Comparison of ENCODE assay signal across 12 mouse cellular contexts in genomic region chr1:144306284-144306683, GRCm38 (mm10). TPM values are rescaled to one million over a fixed set of nuclear protein-coding genes. Genes with fewer than 3 reads are reported as not detected.
A peak's percentile ranks its signal among the peaks of the same experiment; 100 is the strongest.
DNase-seq lines count a peak whose midpoint lies in the region; ATAC-seq and TF ChIP-seq lines count a peak whose summit lies in the region.
"Had no signal": no experiment of that assay in that cellular context is flagged by ENCODE, and none has a peak within 500 bp of the region (broad histone marks: within the 10 kb centered on the region; RNA-seq: fewer than 3 reads in every experiment).

No protein-coding gene starts in this region.

- intact Hi-C loops in gastrocnemius, postnatal 14 days (cut with DNase I; ENCODE audit: low total_unique reads): no loop called here
- intact Hi-C loops in gastrocnemius, postnatal 36 days (cut with DNase I): no loop called here

- 64% methylated on average over 2 of the region's 2 CpGs for WGBS in midbrain, postnatal 0 days
- 69% methylated on average over 2 of the region's 2 CpGs for WGBS in midbrain, embryonic 16.5 days
- WGBS in stomach, embryonic 15.5 days: 43% methylated on average over 2 of the region's 2 CpGs

- no peak overlapping the region for H3K9ac ChIP-seq in midbrain, postnatal 0 days (replicated peaks; ENCODE audit: low read length, poor library complexity, severe bottlenecking)
- H3K9ac ChIP-seq in midbrain, embryonic 16.5 days (ENCODE audit: low read depth, low read length): no peak overlapping the region
- no peak overlapping the region for H3K9ac ChIP-seq in stomach, embryonic 15.5 days
- H3K9ac ChIP-seq: embryonic facial prominence, embryonic 12.5 days; hindbrain, embryonic 13.5 days had no signal

- no peaks in the 10 kb centered on the region for H3K4me1 ChIP-seq in midbrain, postnatal 0 days (ENCODE audit: insufficient read depth, low read length)
- no peaks in the 10 kb centered on the region for H3K4me1 ChIP-seq in midbrain, embryonic 16.5 days (ENCODE audit: control insufficient read depth, insufficient read depth, low read length)
- H3K4me1 ChIP-seq in stomach, embryonic 15.5 days: no peaks in the 10 kb centered on the region
- H3K4me1 ChIP-seq: embryonic facial prominence, embryonic 12.5 days; hindbrain, embryonic 13.5 days had no signal

- H3K4me2 ChIP-seq in midbrain, postnatal 0 days (ENCODE audit: low read depth, low read length, poor library complexity, severe bottlenecking): no peak overlapping the region
- H3K4me2 ChIP-seq in midbrain, embryonic 16.5 days (ENCODE audit: low read length): no peak overlapping the region
- H3K4me2 ChIP-seq in stomach, embryonic 15.5 days: no peak overlapping the region
- H3K4me2 ChIP-seq: embryonic facial prominence, embryonic 12.5 days; hindbrain, embryonic 13.5 days had no signal

- H3K9me3 ChIP-seq in midbrain, postnatal 0 days (ENCODE audit: low read length): no peaks in the 10 kb centered on the region
- no peaks in the 10 kb centered on the region for H3K9me3 ChIP-seq in midbrain, embryonic 16.5 days (replicated peaks; ENCODE audit: control insufficient read depth, low read length, poor library complexity, severe bottlenecking)
- H3K9me3 ChIP-seq in stomach, embryonic 15.5 days: no peaks in the 10 kb centered on the region
- H3K9me3 ChIP-seq: embryonic facial prominence, embryonic 12.5 days; hindbrain, embryonic 13.5 days had no signal

- DNase-seq in gastrocnemius, postnatal 14 days: peak; percentile 47
- no peak for DNase-seq in gastrocnemius, adult 18-20 months (ENCODE audit: low spot score)
- DNase-seq in midbrain, postnatal 0 days (ENCODE audit: low spot score): peak; percentile 8
- peak; percentile 12 to 19 for DNase-seq in gastrocnemius, postnatal 36 days
- no peak for DNase-seq in retina, embryonic 14.5 days (ENCODE audit: low spot score)
- no peak for DNase-seq in ovary, postnatal 36 days (ENCODE audit: low spot score)
- DNase-seq: kidney, postnatal 4 days had no signal

- TF ChIP-seq CTCF in midbrain, postnatal 0 days (IDR thresholded peaks at IDR 0.05): no peak

- H3K36me3 ChIP-seq in midbrain, postnatal 0 days (ENCODE audit: insufficient read depth, low read length): no peaks in the 10 kb centered on the region
- H3K36me3 ChIP-seq in midbrain, embryonic 16.5 days (ENCODE audit: control insufficient read depth, insufficient read depth, low read length): no peaks in the 10 kb centered on the region
- H3K36me3 ChIP-seq in stomach, embryonic 15.5 days: no peaks in the 10 kb centered on the region
- H3K36me3 ChIP-seq: embryonic facial prominence, embryonic 12.5 days; hindbrain, embryonic 13.5 days had no signal

- ATAC-seq in midbrain, postnatal 0 days (ENCODE audit: low FRiP score): no peak
- ATAC-seq in midbrain, embryonic 16.5 days: no peak
- ATAC-seq in stomach, embryonic 15.5 days (ENCODE audit: insufficient read depth, low FRiP score, low read depth): peak; percentile 81; the same call in 1 of the 2 replicates

- H3K4me3 ChIP-seq in midbrain, postnatal 0 days (ENCODE audit: low read depth, low read length): no peak overlapping the region
- no peak overlapping the region for H3K4me3 ChIP-seq in midbrain, embryonic 16.5 days (ENCODE audit: low read depth, low read length)
- H3K4me3 ChIP-seq in stomach, embryonic 15.5 days (replicated peaks): no peak overlapping the region
- H3K4me3 ChIP-seq: embryonic facial prominence, embryonic 12.5 days; hindbrain, embryonic 13.5 days; myocyte had no signal

- H3K27ac ChIP-seq in midbrain, postnatal 0 days (ENCODE audit: low read depth, low read length): no peak overlapping the region
- H3K27ac ChIP-seq in midbrain, embryonic 16.5 days (ENCODE audit: low read length): no peak overlapping the region
- 0 out of 2 replicates have a peak overlapping the region, but pooled peaks have one; percentile 2 for H3K27ac ChIP-seq in stomach, embryonic 15.5 days
- H3K27ac ChIP-seq: embryonic facial prominence, embryonic 12.5 days; hindbrain, embryonic 13.5 days had no signal

- H3K27me3 ChIP-seq in midbrain, postnatal 0 days (ENCODE audit: insufficient read depth, low read length): no peaks in the 10 kb centered on the region
- no peaks in the 10 kb centered on the region for H3K27me3 ChIP-seq in midbrain, embryonic 16.5 days (ENCODE audit: control insufficient read depth, insufficient read depth, low read depth, low read length)
- no peaks in the 10 kb centered on the region for H3K27me3 ChIP-seq in stomach, embryonic 15.5 days (replicated peaks)
- H3K27me3 ChIP-seq: embryonic facial prominence, embryonic 12.5 days; hindbrain, embryonic 13.5 days had no signal

RNA-seq across cellular contexts. Expression of gene Rgs1, which starts 57.2 kb away (rescaled TPM):
- not detected for total RNA-seq in gastrocnemius, postnatal 14 days (2021)
- total RNA-seq in gastrocnemius, adult 18-20 months (2021): under 1 TPM in 1 of 2 experiments, not detected in 1; 0.11 TPM
- total RNA-seq in midbrain, postnatal 0 days (2014; rRNA removed): not detected in 2 replicates
- polyA plus RNA-seq in midbrain, postnatal 0 days (2015; fragmentation: Nextera tagmentation; extraction: Ambion mirVana): not detected in 2 replicates
- polyA plus RNA-seq in midbrain, embryonic 16.5 days (2015; fragmentation: Nextera tagmentation; extraction: Ambion mirVana): not detected in 2 replicates
- not detected for total RNA-seq in gastrocnemius, postnatal 36 days (2021)
- 0.31 and 0.35 TPM in 2 replicates for polyA plus RNA-seq in stomach, embryonic 15.5 days (2015; fragmentation: Nextera tagmentation; extraction: Ambion mirVana)
- polyA plus RNA-seq: hindbrain, embryonic 13.5 days; myocyte had no signal

Comparison
In these comparisons a context has a peak if more than half of its experiments do, and no peak if none do; other contexts are left out.
1. DNase-seq: peak in gastrocnemius, postnatal 14 days (single experiment), midbrain, postnatal 0 days (single experiment) and gastrocnemius, postnatal 36 days (2 of 2); none in gastrocnemius, adult 18-20 months (single experiment), retina, embryonic 14.5 days (single experiment) and ovary, postnatal 36 days (single experiment).